Mouse (Mus musculus) midbrain, embryonic 13.5 days (tissue): Measurements from ENCODE around the gene Prickle4. TPM values are rescaled to one million over a fixed set of nuclear protein-coding genes. Genes with fewer than 3 reads are reported as not detected.
"Not testable (repeated sequence)": the region's sequence is repeated elsewhere in the genome, so short reads cannot be mapped to it uniquely, and the experiment has no call there.

Source experiments
- ATAC-seq: fragments of 200-750 bp; cut with Nextera tagmentation; 2 replicates; pipeline ENCODE4 v1.8.0; 2017; ENCODE audit warnings: mild to moderate bottlenecking, moderate TSS enrichment, moderate library complexity
- H3K27ac ChIP-seq: fragments of 300-500 bp; sonication (generic); 2 replicates; pipeline ENCODE4 v1.5.1; 2015; ENCODE audit warnings: inconsistent platforms, mild to moderate bottlenecking, moderate library complexity
- H3K27me3 ChIP-seq: fragments of 300-500 bp; sonication (generic); 2 replicates; pipeline ENCODE4 v1.6.1; 2015; ENCODE audit warnings: mild to moderate bottlenecking, inconsistent platforms
- H3K36me3 ChIP-seq: fragments of 300-500 bp; sonication (generic); 2 replicates; pipeline ENCODE4 v1.6.1; 2015; ENCODE audit warnings: mild to moderate bottlenecking, inconsistent platforms
- H3K4me1 ChIP-seq: fragments of 300-500 bp; sonication (generic); replicated peaks from 2 replicates; pipeline ENCODE4 v1.6.1; 2015; ENCODE audit warnings: inconsistent platforms
- H3K4me2 ChIP-seq: fragments of 300-500 bp; sonication (generic); replicated peaks from 2 replicates; pipeline ENCODE4 v1.6.1; 2015; ENCODE audit warnings: moderate library complexity, mild to moderate bottlenecking, inconsistent platforms
- H3K4me3 ChIP-seq: fragments of 300-500 bp; sonication (generic); replicated peaks from 2 replicates; pipeline ENCODE4 v1.5.1; 2015; ENCODE audit warnings: mild to moderate bottlenecking, inconsistent platforms
- H3K9ac ChIP-seq: fragments of 300-500 bp; sonication (generic); replicated peaks from 2 replicates; pipeline ENCODE4 v1.6.1; 2015; ENCODE audit warnings: mild to moderate bottlenecking, inconsistent platforms
- H3K9me3 ChIP-seq: fragments of 300-500 bp; sonication (generic); 2 replicates; pipeline ENCODE4 v1.6.1; 2016; ENCODE audit warnings: mild to moderate bottlenecking, inconsistent platforms
- WGBS: fragments of 180-500 bp; shearing (Covaris S2); methylation state at CpG from one replicate; pipeline ENCODE4 v1.1.7; 2015; 5-methylcytosine and 5-hydroxymethylcytosine counted together
- polyA plus RNA-seq: library from polyadenylated mRNA; unstranded; fragments of >200 nt; fragmentation: Nextera tagmentation; extraction: Ambion mirVana; gene quantifications from 2 replicates; pipeline ENCODE4 v1.2.1, GENCODE M21; 2015

Prickle4 gene
- polyA plus RNA-seq, 1 experiment from 2014 or later: 1.0 TPM

DNA sequence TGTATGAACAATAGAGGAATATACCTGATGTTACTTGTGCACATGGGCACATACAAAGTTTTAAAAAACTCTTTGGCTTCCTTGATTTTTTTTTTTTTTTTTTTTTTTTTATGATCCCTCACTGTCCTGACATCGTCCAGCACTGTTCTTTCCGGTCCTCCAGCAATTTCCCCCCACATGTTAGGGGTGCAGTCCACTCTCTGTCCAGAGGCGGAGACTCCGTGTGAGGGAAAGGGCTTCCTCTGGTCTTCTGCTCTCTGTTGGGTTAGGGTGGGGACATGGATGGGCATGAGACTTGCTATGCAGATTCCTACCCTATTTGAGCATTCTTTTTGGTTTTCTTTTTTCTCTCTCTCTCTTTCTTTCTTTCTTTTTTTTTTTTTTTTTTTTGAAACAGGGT is 36.6 kb downstream of the Prickle4 start:
- WGBS: 92% methylated on average over 4 of the region's 4 CpGs
- Histone ChIP-seq H3K4me1 (no peaks in the 10 kb centered on the region), H3K9ac (no peak overlapping the region), H3K9me3 (no peaks in the 10 kb centered on the region), H3K4me3 (no peak overlapping the region), H3K27ac (no peak overlapping the region), H3K4me2 (no peak overlapping the region), H3K27me3 (no peaks in the 10 kb centered on the region), H3K36me3 (peaks cover 21% of the 10 kb centered on the region)
- ATAC-seq: no peak

- 78% methylated on average over 5 of the region's 5 CpGs for WGBS
- ATAC-seq: no peak
These were observed 38.8 kb downstream of the Prickle4 start for GRCm38 (mm10) chr17:47655697-47656096.

GRCm38 (mm10) chr17:47654346-47654745 is 40.2 kb downstream of the Prickle4 start:
- H3K4me3 ChIP-seq, ATAC-seq, H3K4me2 ChIP-seq, H3K27ac ChIP-seq, H3K27me3 ChIP-seq, H3K9ac ChIP-seq, H3K9me3 ChIP-seq: not testable (repeated sequence)
- Histone ChIP-seq H3K4me1 (peaks cover 17% of the 10 kb centered on the region), H3K36me3 (peaks cover 20% of the 10 kb centered on the region)
- 88% methylated on average over 8 of the region's 8 CpGs for WGBS

More at GRCm38 (mm10) chr17:47655697-47656096, 38.8 kb downstream of the Prickle4 start:
- Histone ChIP-seq H3K27ac (no peak overlapping the region), H3K4me2 (no peak overlapping the region), H3K36me3 (peaks cover 22% of the 10 kb centered on the region), H3K9me3 (no peaks in the 10 kb centered on the region), H3K4me3 (no peak overlapping the region), H3K9ac (no peak overlapping the region), H3K27me3 (no peaks in the 10 kb centered on the region), H3K4me1 (peaks cover 14% of the 10 kb centered on the region)

DNA sequence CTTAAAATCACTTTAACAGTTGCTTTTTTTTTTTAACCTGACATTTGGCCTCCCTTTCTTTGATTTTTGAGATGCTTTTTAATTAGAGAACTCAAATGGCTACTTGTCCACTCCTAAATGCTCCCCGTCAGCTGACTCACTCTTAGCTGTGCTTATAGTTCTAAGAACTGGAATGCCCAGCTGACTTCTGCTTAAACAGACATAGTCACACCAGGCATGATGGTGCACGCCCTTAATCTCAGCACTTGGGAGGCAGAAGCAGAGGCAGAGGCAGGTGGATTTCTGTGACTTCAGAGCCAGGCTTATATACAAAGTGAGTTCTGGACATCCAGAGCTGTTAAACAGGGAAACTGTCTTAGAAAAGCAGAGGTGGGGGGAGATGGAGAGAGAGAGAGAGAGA is 42.6 kb downstream of the Prickle4 start:
- no peaks in the 10 kb centered on the region for H3K27me3 ChIP-seq
- H3K36me3 ChIP-seq: peaks cover 20% of the 10 kb centered on the region
- H3K4me3 ChIP-seq: no peak overlapping the region
- H3K4me2 ChIP-seq: no peak overlapping the region
- H3K9ac ChIP-seq: no peak overlapping the region
- 67% methylated on average over 2 of the region's 2 CpGs for WGBS
- no peaks in the 10 kb centered on the region for H3K9me3 ChIP-seq
- peaks cover 23% of the 10 kb centered on the region for H3K4me1 ChIP-seq
- no peak overlapping the region for H3K27ac ChIP-seq
- no peak for ATAC-seq

DNA sequence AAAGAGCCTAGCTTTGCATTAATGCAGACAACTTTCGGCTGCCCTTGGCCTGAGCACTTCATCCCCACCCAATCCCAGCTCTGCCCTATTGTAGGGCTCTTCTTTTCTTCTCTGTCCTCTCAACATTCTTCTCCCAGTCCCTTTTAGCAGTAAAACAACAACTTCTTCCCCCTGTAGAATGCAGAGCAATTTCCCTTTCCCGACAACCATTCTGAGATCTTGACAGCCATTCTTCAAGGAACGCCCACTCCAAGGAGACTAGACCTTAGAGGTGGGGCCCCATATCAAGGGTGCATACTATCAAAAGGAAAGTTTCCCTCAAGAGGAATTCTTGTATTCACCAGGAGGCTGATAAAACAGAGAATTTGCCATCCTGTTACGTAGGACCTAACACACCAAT is 45.6 kb downstream of the Prickle4 start:
- WGBS: 39% methylated on average over 4 of the region's 4 CpGs
- 0 out of 2 replicates have a peak overlapping the region, but pooled peaks have one; percentile 25 for H3K27ac ChIP-seq
- no peak overlapping the region for H3K4me2 ChIP-seq
- H3K27me3 ChIP-seq: no peaks in the 10 kb centered on the region
- peaks cover 23% of the 10 kb centered on the region for H3K4me1 ChIP-seq
- H3K9me3 ChIP-seq: no peaks in the 10 kb centered on the region
- peaks cover 11% of the 10 kb centered on the region for H3K36me3 ChIP-seq
- no peak for ATAC-seq
- H3K4me3 ChIP-seq: no peak overlapping the region
- H3K9ac ChIP-seq: no peak overlapping the region

- H3K9me3 ChIP-seq: no peaks in the 10 kb centered on the region
- no peaks in the 10 kb centered on the region for H3K27me3 ChIP-seq
- no peak overlapping the region for H3K27ac ChIP-seq
- H3K9ac ChIP-seq: no peak overlapping the region
- ATAC-seq: no peak
- H3K4me2 ChIP-seq: no peak overlapping the region
- peaks cover 4% of the 10 kb centered on the region; the same call in 1 of the 2 replicates for H3K36me3 ChIP-seq
- no peak overlapping the region for H3K4me3 ChIP-seq
- 64% methylated on average over 1 of the region's 1 CpGs for WGBS
- H3K4me1 ChIP-seq: peaks cover 15% of the 10 kb centered on the region; the same call in 1 of the 2 replicates
These were observed 47.9 kb downstream of the Prickle4 start for GRCm38 (mm10) chr17:47646683-47647082.

GRCm38 (mm10) chr17:47642992-47643391 is 51.5 kb downstream of the Prickle4 start:
- no peak for ATAC-seq
- WGBS: 87% methylated on average over 2 of the region's 2 CpGs
- Histone ChIP-seq H3K27ac (no peak overlapping the region), H3K9me3 (no peaks in the 10 kb centered on the region), H3K4me3 (no peak overlapping the region), H3K9ac (no peak overlapping the region), H3K36me3 (no peaks in the 10 kb centered on the region), H3K4me1 (peaks cover 6% of the 10 kb centered on the region), H3K27me3 (no peaks in the 10 kb centered on the region), H3K4me2 (no peak overlapping the region)

Other genes starting within 250 kb of the Prickle4 start
- 24.6 and 27.3 TPM in 2 replicates for gene Taf8, start 192.4 kb downstream of the Prickle4 start, polyA plus RNA-seq
- 60.4 and 71.4 TPM in 2 replicates for gene Ccnd3, start 189.7 kb downstream of the Prickle4 start, polyA plus RNA-seq
- 31.9 and 32.4 TPM in 2 replicates for gene Bysl, start 83.2 kb downstream of the Prickle4 start, polyA plus RNA-seq
- gene Med20, start 83.2 kb downstream of the Prickle4 start, polyA plus RNA-seq: 43.8 and 44.3 TPM in 2 replicates
- 2.4 and 3.7 TPM in 2 replicates for gene Gm20517, start 83.1 kb downstream of the Prickle4 start, polyA plus RNA-seq
- 10.0 and 10.8 TPM in 2 replicates for gene Usp49, start 64.0 kb downstream of the Prickle4 start, polyA plus RNA-seq
- gene Tomm6, start 6.3 kb downstream of the Prickle4 start, polyA plus RNA-seq: 285 and 287 TPM in 2 replicates
- 26.9 and 28.0 TPM in 2 replicates for gene Frs3, start 5.7 kb downstream of the Prickle4 start, polyA plus RNA-seq
- 0.62 and 0.66 TPM in 2 replicates for gene Gm21981, start 281 bp downstream of the Prickle4 start, polyA plus RNA-seq
- not detected in 2 replicates for gene Pgc, start 32.1 kb upstream of the Prickle4 start, polyA plus RNA-seq
- 1.8 and 2.0 TPM in 2 replicates for gene Tfeb, start 42.3 kb upstream of the Prickle4 start, polyA plus RNA-seq
- gene Mdfi, start 140.0 kb upstream of the Prickle4 start, polyA plus RNA-seq: 2.8 and 4.4 TPM in 2 replicates
- gene Foxp4, start 229.9 kb upstream of the Prickle4 start, polyA plus RNA-seq: 16.0 and 25.2 TPM in 2 replicates